Mouse (Mus musculus) midbrain, postnatal 0 days (tissue): ENCODE data around the gene Nelfb. TPM values are rescaled to one million over a fixed set of nuclear protein-coding genes. Genes with fewer than 3 reads are reported as not detected.

Experiments
- ATAC-seq: fragments of 200-750 bp; cut with Nextera tagmentation; 2 replicates; pipeline ENCODE4 v1.8.0; 2017; ENCODE audit warnings: moderate number of reproducible peaks, mild to moderate bottlenecking, moderate TSS enrichment, moderate library complexity; ENCODE audit not compliant: low FRiP score
- DNase-seq: peaks from one replicate; pipeline ENCODE4 v3.0.0-alpha.2; 2015; ENCODE audit warnings: low spot score
- H3K27ac ChIP-seq: fragments of 300-500 bp; sonication (generic); 2 replicates; pipeline ENCODE4 v1.5.1; 2014; ENCODE audit warnings: low read depth, mild to moderate bottlenecking, low read length, mixed read lengths
- H3K27me3 ChIP-seq: fragments of 300-500 bp; sonication (generic); 2 replicates; pipeline ENCODE4 v1.6.1; 2014; ENCODE audit warnings: low read length, control low read depth, mixed read lengths; ENCODE audit not compliant: insufficient read depth
- H3K36me3 ChIP-seq: fragments of 300-500 bp; sonication (generic); 2 replicates; pipeline ENCODE4 v1.6.1; 2014; ENCODE audit warnings: low read length, control low read depth, mixed read lengths; ENCODE audit not compliant: insufficient read depth
- H3K4me1 ChIP-seq: fragments of 300-500 bp; sonication (generic); 2 replicates; pipeline ENCODE4 v1.6.1; 2014; ENCODE audit warnings: mild to moderate bottlenecking, control low read depth, antibody characterized with exemption, low read length, mixed read lengths; ENCODE audit not compliant: insufficient read depth
- H3K4me2 ChIP-seq: fragments of 300-500 bp; sonication (generic); 2 replicates; pipeline ENCODE4 v1.6.1; 2014; ENCODE audit warnings: low read depth, mild to moderate bottlenecking, low read length, mixed read lengths; ENCODE audit not compliant: poor library complexity, severe bottlenecking
- H3K4me3 ChIP-seq: fragments of 300-500 bp; sonication (generic); 2 replicates; pipeline ENCODE4 v1.5.1; 2014; ENCODE audit warnings: low read depth, mild to moderate bottlenecking, low read length, moderate library complexity
- H3K9ac ChIP-seq: fragments of 300-500 bp; sonication (generic); replicated peaks from 2 replicates; pipeline ENCODE4 v1.6.1; 2014; ENCODE audit warnings: mild to moderate bottlenecking, low read length, moderate library complexity, mixed read lengths; ENCODE audit not compliant: poor library complexity, severe bottlenecking
- H3K9me3 ChIP-seq: fragments of 300-500 bp; sonication (generic); 2 replicates; pipeline ENCODE4 v1.6.1; 2016; ENCODE audit warnings: low read length, control low read depth
- CTCF ChIP-seq: IDR thresholded peaks from 2 replicates; pipeline ENCODE4 v1.5.1; 2016; ENCODE audit warnings: antibody characterized with exemption, mild to moderate bottlenecking
- WGBS: fragments of 180-500 bp; shearing (Covaris S2); extraction: QIAGEN DNeasy Blood & Tissue Kit; methylation state at CpG from one replicate; pipeline ENCODE4 v1.1.7; 2014; 5-methylcytosine and 5-hydroxymethylcytosine counted together
- polyA plus RNA-seq: library from polyadenylated mRNA; unstranded; fragments of >200 nt; fragmentation: Nextera tagmentation; extraction: Ambion mirVana; gene quantifications from 2 replicates; pipeline ENCODE4 v1.2.1, GENCODE M21; 2015
- total RNA-seq: library from RNA; depleted of rRNA; stranded (reverse); fragments of >200 nt; gene quantifications from 2 replicates; pipeline ENCODE4 v1.2.3, GENCODE M21; 2014

Nelfb gene
- total and polyA plus RNA-seq, 2 experiments from 2014 or later: 87.0 to 90.4 TPM

DNA sequence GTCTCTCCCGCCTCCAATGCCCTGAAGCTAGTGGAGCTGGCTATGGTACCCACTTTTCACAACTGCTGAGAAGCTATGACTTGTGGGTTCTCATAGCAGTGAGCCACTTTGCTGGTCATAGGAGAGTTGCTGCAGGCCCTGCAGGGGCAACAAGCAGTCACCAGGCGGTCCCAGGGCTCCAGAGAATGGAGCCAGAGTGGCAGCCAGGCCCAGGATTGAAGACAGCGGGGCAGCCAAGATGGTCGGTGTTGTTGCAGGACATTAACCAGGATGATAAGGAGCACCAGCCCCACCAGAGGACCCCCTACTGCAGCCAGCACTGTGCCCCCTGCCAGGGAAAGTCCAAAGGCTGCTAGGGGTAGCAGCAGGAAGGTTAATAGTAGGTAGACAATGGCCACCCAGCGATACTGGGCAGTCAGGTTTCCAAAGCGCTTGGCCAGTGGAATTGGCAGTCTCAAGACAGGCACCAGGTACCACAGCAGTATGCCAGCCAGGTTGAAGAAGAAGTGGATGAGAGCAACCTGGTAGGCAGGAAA is 17.8 kb upstream of the Nelfb start:
- Histone ChIP-seq H3K4me1 (no peaks in the 10 kb centered on the region; the same call in 1 of the 2 replicates), H3K4me2 (peak overlapping the region; percentile 4), H3K36me3 (no peaks in the 10 kb centered on the region), H3K27ac (peak overlapping the region; percentile 8; the same call in 1 of the 2 replicates), H3K9ac (no peak overlapping the region), H3K9me3 (no peaks in the 10 kb centered on the region), H3K27me3 (no peaks in the 10 kb centered on the region), H3K4me3 (no peak overlapping the region)
- 69% methylated on average over 6 of the region's 6 CpGs for WGBS
- ATAC-seq (no peak), DNase-seq (no peak)
- no peak for TF ChIP-seq CTCF

DNA sequence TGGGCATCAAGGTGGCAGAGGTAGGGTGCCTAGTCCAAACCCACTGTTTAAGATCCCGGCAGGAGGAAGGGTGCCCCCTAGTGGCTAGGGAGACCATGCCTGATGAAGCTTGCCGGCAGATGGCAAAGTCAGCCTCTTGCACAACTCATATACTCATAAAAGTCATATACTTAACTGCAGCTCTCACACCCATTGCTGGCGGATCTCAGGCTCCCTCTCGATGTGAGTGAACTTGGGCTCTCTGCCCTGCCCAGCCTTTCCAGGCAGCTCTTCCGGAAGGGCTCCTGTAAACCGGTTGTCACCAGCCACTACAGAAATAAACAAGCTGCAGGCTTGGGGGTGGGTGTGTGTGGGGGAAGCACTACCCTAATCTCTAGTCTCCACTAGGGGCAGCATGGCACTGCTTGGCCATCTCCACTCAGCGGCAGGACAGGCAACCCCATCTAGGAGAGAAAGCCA is 17.2 kb upstream of the Nelfb start:
- Histone ChIP-seq H3K9ac (no peak overlapping the region), H3K4me3 (no peak overlapping the region), H3K27ac (peak overlapping the region; percentile 77), H3K36me3 (no peaks in the 10 kb centered on the region), H3K4me2 (peak overlapping the region; percentile 4), H3K9me3 (no peaks in the 10 kb centered on the region), H3K4me1 (peaks cover 3% of the 10 kb centered on the region; the same call in 1 of the 2 replicates), H3K27me3 (no peaks in the 10 kb centered on the region)
- ATAC-seq: peak; percentile 39
- TF ChIP-seq CTCF: peak; percentile 79
- WGBS: 2% methylated on average over 7 of the region's 7 CpGs
- peak; percentile 91 for DNase-seq

DNA sequence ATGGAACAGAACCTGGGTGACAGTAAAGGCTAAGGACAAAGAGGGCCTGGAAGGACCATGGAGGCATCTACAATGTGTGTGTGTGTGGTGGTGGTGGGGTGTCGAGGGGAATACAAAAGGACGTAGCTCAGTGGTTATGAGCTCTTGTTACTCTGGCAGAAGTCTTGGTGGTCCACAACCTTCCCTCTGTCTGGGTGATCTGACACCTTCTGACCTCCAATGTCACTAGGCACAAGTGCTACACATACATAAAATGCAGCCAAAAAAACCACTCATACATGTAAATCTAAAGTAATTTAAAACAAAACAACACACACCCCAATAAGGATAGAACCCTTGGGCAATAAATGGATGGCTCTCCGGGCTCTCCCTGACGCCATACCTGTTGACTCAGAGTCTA is 16.1 kb upstream of the Nelfb start:
- Histone ChIP-seq H3K9me3 (no peaks in the 10 kb centered on the region), H3K4me2 (no peak overlapping the region), H3K9ac (no peak overlapping the region), H3K4me3 (no peak overlapping the region), H3K27me3 (no peaks in the 10 kb centered on the region), H3K36me3 (no peaks in the 10 kb centered on the region), H3K4me1 (peaks cover 6% of the 10 kb centered on the region; the same call in 1 of the 2 replicates), H3K27ac (no peak overlapping the region)
- TF ChIP-seq CTCF: no peak
- WGBS: 94% methylated on average over 4 of the region's 4 CpGs
- no peak for ATAC-seq
- DNase-seq: no peak

DNA sequence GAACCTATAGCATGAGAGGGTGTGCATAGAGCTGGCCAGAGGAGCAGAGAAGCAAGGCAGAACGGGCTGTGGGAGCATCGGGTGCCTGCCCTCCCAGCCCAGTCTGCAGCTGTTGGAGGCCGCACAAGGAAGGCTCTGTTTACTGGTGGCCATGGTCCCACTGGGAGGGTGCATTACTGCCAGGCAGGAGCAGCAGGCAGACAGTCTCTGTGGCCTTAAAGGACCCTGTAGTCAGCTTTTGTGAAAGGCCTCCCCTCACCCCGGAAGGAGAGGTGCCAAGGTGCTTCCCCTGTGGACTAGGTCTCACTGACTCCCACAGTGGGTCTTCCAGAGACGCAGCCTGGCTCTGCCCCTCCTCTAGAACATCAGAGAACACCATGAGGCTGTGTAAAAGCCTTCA is 15.6 kb upstream of the Nelfb start:
- H3K9me3 ChIP-seq: no peaks in the 10 kb centered on the region
- H3K4me2 ChIP-seq: no peak overlapping the region
- no peak for ATAC-seq
- no peak for TF ChIP-seq CTCF
- peaks cover 6% of the 10 kb centered on the region; the same call in 1 of the 2 replicates for H3K4me1 ChIP-seq
- H3K9ac ChIP-seq: no peak overlapping the region
- H3K27ac ChIP-seq: no peak overlapping the region
- no peak for DNase-seq
- no peaks in the 10 kb centered on the region for H3K27me3 ChIP-seq
- H3K36me3 ChIP-seq: peaks cover 1% of the 10 kb centered on the region; the same call in 1 of the 2 replicates
- H3K4me3 ChIP-seq: no peak overlapping the region
- WGBS: 79% methylated on average over 5 of the region's 5 CpGs

DNA sequence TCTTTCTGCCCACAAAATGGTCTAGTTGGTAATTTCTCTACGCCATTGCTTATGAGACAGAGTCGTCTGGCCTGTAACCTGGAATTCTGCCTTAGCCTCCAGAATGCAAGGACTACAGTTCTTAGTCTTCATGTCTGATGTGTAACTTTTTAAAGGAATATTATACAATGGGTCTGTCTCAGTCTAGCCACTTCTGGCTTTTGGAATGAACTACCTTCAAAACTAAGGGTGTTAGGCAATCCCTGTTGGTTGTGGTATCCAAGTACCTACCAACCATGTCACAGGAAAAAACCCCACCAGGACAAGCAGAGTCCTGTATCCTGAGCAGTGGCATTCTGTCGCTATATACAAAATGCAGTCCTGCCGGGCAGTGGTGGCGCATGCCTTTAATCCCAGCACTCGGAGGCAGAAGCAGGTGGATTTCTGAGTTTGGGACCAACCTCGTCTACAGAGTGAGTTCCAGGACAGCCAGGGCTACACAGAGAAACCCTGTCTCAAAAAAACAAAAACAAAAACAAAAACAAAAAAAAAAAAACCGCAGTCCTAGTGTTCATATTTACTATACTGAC is 14.6 kb upstream of the Nelfb start:
- H3K9ac ChIP-seq: no peak overlapping the region
- peaks cover 6% of the 10 kb centered on the region; the same call in 1 of the 2 replicates for H3K4me1 ChIP-seq
- H3K4me3 ChIP-seq: peak overlapping the region; percentile 85; the same call in 1 of the 2 replicates
- H3K9me3 ChIP-seq: no peaks in the 10 kb centered on the region
- no peak for ATAC-seq
- H3K27ac ChIP-seq: peak overlapping the region; percentile 87; the same call in 1 of the 2 replicates
- H3K36me3 ChIP-seq: peaks cover 6% of the 10 kb centered on the region; the same call in 1 of the 2 replicates
- no peaks in the 10 kb centered on the region for H3K27me3 ChIP-seq
- TF ChIP-seq CTCF: no peak
- DNase-seq: no peak
- no peak overlapping the region for H3K4me2 ChIP-seq
- 62% methylated on average over 8 of the region's 8 CpGs for WGBS
